Mouse (Mus musculus) thymus, adult 2 months (tissue): Measurements from ENCODE around the gene Ltb4r1.

Source experiments
- CTCF ChIP-seq: fragments of 200-500 bp; IDR thresholded peaks from 2 replicates; pipeline ENCODE4 v1.5.1; 2012; ENCODE audit warnings: mild to moderate bottlenecking, control low read depth, low read length, moderate library complexity, borderline replicate concordance; ENCODE audit not compliant: control insufficient read depth, poor library complexity, insufficient read depth; ENCODE audit errors: extremely low read depth
- POLR2A ChIP-seq: fragments of 200-500 bp; IDR thresholded peaks from 2 replicates; pipeline ENCODE4 v1.6.1; 2012; ENCODE audit warnings: mild to moderate bottlenecking, low read length, control low read depth, moderate library complexity; ENCODE audit not compliant: control insufficient read depth, poor library complexity, insufficient read depth; ENCODE audit errors: extremely low read depth

DNA sequence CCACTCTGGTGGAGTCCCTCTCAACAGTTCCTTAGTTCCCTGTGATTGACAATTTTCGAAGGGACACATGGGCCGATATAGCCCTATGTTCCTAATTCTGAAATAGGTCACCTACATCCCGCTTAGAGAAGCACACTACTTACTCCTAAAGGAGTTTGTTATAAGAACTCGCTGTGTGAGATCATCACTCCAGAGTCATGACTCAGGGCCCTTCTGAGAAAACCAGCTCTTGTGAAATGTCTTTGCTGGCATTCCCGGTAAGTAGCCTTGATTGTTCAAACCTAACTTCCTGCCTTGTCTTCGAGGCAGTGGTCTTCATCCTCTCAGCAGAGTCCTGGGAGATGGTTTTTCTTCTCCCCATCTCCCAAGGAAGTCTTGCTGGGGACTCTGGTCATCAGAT is 2.8 kb downstream of the Ltb4r1 start:
- TF ChIP-seq POLR2A (no peak), CTCF (no peak)
